Mouse (Mus musculus): Measurements from ENCODE around the gene Olfr1357.

The Olfr1357 gene

DNA sequence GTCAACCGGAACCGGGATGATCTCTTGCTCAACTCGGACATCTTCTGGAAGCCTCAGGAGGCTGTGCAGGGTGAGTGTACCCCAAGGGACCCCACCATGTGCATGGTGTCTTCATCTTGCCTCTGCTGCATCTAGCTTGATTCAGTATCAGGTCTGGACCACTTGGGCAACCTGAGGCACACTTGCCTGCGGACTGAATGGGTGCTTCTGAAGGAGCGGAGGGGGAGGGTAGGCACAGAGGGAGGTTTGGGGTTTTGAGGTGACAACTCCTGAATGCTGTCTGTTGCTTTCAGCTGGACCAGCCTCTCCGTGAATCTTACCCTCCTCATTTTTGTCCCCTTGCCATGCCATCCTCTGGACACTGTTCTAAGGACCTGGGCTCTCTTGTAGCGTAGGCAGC is 36.8 kb downstream of the Olfr1357 start:
- in situ Hi-C loops (cut with MboI): no loop called here

DNA sequence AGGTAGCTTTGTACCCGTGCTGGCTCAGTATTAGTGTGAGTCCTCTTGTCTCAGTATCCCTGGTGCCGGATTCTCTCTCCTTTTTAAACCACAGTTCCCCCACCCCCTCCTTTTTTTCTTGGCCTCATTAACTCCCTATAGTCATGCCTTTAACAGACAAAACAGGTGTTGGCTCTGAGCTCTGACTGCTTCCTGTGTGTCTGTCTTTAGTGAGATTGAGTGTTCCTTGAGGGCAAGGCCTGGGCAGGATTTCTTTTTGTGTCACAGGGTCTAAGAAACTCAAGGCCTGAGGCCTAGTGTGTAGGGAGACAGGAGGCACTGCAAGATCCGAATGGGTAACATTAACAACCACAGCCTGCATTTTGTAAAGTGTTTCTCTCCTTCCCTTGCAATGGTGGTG is 39.7 kb downstream of the Olfr1357 start:
- in situ Hi-C loops (cut with MboI): no loop called here

DNA sequence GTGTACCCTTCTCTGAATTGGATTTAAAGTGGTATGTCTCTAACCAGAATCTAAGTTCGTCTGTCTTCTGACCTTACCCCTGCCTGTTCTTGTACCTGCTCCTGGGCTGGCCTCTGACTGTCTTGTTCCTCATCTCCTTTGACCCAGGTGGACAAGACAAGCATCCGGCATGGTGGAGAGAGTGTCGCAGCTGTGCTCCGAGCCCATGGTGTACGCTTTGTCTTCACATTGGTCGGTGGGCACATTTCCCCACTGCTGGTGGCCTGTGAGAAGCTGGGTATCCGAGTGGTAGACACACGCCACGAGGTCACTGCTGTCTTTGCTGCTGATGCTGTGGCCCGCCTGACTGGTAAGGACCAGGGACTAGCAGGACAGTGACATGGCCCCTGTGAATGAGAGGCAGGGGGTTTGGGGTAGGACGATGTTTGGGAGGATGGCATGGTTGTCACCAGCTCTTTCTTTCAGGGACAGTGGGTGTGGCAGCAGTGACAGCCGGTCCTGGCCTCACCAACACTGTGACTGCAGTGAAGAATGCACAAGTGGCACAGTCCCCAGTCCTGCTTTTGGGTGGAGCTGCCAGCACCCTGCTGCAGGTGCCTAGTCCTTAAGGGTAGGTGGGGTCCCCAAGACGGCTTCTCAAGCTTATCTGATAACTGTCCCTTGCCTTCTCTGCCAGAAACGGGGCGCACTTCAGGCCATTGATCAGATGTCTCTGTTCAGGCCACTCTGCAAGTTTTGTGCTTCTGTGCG is 41.3 kb downstream of the Olfr1357 start:
- in situ Hi-C loops (cut with MboI): no loop called here

DNA sequence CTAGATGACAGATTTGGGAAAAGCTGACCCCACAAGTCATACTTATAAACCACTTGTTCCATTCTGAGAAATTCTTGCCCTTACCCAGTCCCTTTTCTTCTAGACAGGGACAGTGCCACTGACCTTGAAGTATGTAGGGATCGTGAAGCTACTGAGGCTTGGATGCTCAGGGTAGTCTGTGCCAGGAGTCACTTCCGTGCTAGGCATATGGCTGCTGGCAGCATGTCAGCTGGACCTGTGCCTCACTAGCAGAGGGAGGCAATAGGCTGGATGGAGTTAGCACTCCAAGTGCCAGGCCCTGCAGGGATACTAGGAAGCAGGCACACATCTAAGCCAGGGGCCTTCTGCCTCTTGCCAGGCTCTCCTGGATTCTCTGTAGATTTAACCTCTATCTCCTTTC is 42.2 kb downstream of the Olfr1357 start:
- in situ Hi-C loops (cut with MboI): no loop called here

DNA sequence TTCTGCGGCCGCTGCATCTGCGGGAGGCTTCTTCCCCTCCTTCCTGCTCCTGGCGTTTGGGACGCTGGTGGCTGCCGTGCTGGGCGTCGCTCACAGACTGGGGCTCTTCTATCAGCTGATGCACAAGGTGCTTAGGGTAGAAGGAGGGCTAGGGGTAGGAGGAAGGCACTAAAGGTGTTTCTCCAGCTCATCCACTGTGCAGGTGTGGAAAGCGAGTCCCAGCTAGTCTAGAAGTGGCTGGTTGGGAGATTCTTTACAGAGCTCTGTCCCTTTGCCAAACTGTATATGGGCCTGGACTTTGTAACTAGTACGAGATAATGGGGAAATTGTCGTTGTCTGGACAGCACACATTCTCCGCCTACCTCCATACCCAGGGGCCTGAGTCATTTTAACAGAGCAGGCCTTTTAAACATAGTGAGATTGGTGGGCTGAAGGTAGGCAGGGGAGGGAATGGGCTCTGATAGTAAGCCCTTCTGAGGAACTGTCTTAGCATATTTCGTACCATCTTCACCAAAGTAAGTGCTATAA is 42.7 kb downstream of the Olfr1357 start:
- in situ Hi-C loops (cut with MboI): no loop called here

DNA sequence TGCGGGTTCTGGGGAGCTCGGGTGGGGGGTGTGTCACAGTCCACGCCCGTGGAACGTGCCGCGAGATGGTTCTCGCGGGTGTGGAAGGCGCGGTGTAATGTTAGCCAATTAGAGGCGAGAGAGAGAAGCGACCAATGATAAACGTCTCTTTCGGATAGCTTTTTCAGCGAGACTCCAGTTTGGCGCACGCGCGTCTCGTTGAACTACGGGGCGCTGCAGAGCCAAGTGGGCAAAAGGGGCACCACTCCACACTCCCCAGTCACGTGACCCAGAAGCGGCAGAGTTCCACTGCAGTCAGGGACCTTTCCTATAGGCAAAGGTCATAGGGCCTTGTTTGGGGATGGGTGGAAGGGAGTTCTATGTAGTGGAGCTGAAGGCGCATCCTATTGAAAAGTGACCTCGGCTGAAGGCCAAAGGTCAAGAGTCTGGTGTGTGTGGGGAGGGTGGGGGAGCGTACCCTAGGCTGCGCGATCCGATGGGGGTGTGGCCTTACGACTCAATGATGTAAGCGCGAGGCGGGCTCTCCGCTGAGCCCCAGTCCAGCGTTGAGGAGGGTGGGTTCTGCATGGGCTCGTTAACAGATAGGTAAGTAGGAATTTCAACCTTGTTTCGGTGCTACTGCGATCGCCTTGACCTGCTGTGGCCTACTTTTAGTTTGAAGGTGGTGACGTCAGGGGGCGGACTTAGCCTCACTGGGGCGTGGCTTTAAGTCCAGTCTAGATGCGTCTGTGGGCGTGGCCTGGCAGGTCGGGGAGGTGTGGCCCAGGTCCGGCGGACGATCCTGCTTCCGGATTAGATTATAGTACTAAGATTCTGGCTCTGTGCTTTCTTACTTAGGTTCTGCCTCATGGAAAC is 43.4 kb downstream of the Olfr1357 start, which contains the start of gene Ilvbl:
Gene Ilvbl (plus strand): TSS at position 97 of the 855 bp plus-strand sequence.
- in situ Hi-C loops (cut with MboI): no loop called here

DNA sequence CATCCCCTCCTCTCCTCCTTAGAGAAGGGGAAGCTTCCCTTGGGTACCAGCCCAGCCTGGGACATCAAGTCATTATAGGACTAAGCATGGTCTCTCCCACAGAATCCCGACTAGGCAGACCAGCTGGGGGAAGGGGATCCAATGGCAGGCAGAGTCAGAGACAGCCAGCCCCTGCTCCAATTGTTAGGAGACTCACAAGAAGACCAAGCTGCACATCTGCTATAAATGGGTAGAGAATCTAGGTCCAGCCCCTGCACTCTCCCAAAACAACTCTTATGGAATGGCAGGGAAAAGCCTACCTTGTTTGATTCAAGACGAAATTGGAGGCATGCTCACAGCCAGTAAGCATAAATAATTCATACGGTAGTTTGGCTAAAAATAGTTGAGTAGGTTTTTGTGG is 44.6 kb downstream of the Olfr1357 start:
- in situ Hi-C loops (cut with MboI): no loop called here

DNA sequence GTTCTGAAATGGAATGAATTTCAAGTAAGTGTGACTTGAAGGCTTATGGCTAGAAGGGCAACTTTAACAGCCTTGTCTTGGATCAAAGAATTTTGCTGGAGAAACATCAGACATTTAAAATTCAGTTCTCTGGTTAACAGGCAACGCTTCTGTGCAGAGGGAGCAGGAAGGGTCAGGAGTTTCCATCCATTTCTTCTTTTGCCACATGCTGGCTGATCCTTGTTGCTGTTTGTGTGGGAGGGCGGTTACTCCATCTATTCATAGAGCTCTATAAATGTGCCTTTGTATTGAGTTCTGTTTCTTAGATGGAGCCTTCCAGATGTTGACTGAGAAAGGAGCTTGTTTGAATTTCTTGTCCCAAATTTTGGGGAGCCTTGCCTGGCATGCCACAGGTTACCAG is 47.0 kb downstream of the Olfr1357 start:
- in situ Hi-C loops (cut with MboI): no loop called here

DNA sequence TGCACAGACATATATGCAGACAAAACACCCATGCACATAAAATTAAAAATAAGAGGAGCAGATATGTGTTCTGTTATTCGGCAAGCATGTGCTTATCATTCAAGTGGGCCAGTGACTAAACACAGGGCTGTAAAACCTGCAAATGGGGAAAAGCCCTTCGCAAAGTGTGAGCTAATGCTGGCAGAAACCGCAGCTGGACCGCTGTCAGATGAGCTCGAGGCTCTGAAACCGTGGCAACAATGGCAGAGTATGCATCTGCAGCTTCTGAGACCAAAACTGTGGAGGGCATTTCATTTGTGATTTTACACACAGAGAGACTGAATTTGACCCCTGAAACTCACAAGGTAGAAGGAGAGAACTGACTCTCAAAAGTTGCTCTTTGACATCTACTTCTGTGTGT is 47.5 kb downstream of the Olfr1357 start:
- in situ Hi-C loops (cut with MboI): no loop called here

DNA sequence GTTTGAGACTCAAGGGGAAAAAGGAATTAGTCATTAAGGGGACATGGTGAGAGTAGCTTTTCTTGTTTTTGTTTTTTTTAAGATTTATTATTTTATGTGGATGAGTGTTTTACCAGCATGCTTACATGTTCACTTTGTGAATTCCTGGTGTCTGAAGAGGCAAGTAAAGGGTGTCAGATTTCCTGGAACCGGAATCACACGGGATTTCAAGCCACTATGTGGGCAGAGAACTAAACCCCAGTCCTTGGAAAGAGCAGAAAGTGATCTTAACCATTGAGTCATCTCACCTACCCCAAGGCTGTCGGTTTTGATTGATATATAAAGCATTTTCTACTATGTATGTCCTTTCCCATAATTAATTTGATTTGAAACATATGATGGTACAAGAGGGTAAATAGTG is 48.2 kb downstream of the Olfr1357 start:
- in situ Hi-C loops (cut with MboI): no loop called here

DNA sequence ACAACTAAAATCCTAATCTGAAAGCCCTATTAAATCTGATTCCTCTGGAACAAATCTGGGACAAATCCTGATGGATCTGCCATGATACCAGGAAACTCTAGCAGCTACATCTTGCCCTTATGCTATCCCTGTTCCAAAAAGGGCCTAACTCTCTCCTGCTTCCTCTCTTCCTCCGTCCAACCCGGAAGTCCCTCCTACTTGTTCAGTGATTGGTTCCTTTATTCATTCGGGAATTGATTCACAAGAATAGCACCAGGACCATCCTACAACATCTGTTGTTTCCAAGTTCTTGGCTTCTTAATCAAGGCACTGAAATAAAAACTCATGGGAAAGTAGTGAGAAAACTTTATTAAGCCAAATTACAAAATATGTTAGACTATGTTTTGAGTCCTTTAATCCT is 48.7 kb downstream of the Olfr1357 start:
- in situ Hi-C loops (cut with MboI): no loop called here

DNA sequence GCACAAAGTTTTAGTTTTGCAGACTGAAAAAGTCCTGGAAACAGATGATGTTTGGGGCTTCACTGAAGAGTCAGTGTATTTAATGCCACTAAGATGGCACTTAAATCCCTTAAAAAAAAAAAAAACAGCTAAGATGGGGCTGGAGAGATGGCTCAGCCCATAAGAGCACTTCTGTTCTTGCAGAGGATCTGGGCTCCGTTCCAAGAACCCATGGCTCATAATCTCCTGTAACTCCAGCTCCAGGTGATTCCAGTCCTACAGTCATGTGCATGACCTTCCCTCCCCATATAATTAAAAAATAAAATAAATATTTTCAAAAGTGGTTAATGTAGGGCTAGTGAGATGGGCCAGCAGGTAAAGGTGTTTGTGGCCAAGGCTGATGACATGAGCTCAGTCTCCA is 52.8 kb downstream of the Olfr1357 start:
- in situ Hi-C loops (cut with MboI): no loop called here

Data from mature B cell (primary cell).